Mouse (Mus musculus): Measurements from ENCODE around the gene Syt3. TPM values are rescaled to one million over a fixed set of nuclear protein-coding genes. Genes with fewer than 3 reads are reported as not detected.

The Syt3 gene
- polyA plus RNA-seq, 1 experiment, result not detected

- TF ChIP-seq MYOD1 (IDR thresholded peaks at IDR 0.05; ENCODE audit: control insufficient read depth in 1 of 3, insufficient read length in 2 of 3, low read depth in 2 of 3) (no peak), SRF (IDR thresholded peaks at IDR 0.05; ENCODE audit: control insufficient read depth, insufficient read length, low read depth) (no peak), POLR2A (IDR thresholded peaks at IDR 0.05; ENCODE audit: insufficient read length, low read depth) (no peak), TCF3 (IDR thresholded peaks at IDR 0.05; ENCODE audit: insufficient read length, low read depth) (no peak), REST (IDR thresholded peaks at IDR 0.05; ENCODE audit: insufficient read depth, insufficient read length) (no peak), CEBPB (IDR thresholded peaks at IDR 0.05; ENCODE audit: insufficient read depth, poor library complexity, severe bottlenecking) (no peak), USF1 (IDR thresholded peaks at IDR 0.05; ENCODE audit: low read depth) (no peak), TCF12 (IDR thresholded peaks at IDR 0.05; ENCODE audit: insufficient read depth, poor library complexity, severe bottlenecking) (no peak), MYOG (IDR thresholded peaks at IDR 0.05; ENCODE audit: control insufficient read depth in 1 of 3, insufficient read depth in 1 of 3, insufficient read length in 2 of 3, low read depth in 2 of 3) (no peak), MAX (IDR thresholded peaks at IDR 0.05; ENCODE audit: low read depth) (no peak), POLR2AphosphoS2 (IDR thresholded peaks at IDR 0.05; ENCODE audit: insufficient read length, low read depth) (no peak), E2F4 (IDR thresholded peaks at IDR 0.05; ENCODE audit: insufficient read depth) (no peak)
- no peak overlapping the region for H3ac ChIP-seq (ENCODE audit: control insufficient read depth, insufficient read length)
- H3K4me2 ChIP-seq (ENCODE audit: low read depth), result no peak overlapping the region
- H3K27me3 ChIP-seq (ENCODE audit: control insufficient read depth, insufficient read depth, insufficient read length), result peaks cover 51% of the 10 kb centered on the region
- H3K36me3 ChIP-seq (ENCODE audit: control insufficient read depth, insufficient read depth), result no peaks in the 10 kb centered on the region
- H3K4me3 ChIP-seq, result no peak overlapping the region
- no peaks in the 10 kb centered on the region for H3K79me2 ChIP-seq (ENCODE audit: control insufficient read depth, insufficient read depth)
These were observed 51.9 kb downstream of the Syt3 start for GRCm38 (mm10) chr7:44435796-44436195.

DNA sequence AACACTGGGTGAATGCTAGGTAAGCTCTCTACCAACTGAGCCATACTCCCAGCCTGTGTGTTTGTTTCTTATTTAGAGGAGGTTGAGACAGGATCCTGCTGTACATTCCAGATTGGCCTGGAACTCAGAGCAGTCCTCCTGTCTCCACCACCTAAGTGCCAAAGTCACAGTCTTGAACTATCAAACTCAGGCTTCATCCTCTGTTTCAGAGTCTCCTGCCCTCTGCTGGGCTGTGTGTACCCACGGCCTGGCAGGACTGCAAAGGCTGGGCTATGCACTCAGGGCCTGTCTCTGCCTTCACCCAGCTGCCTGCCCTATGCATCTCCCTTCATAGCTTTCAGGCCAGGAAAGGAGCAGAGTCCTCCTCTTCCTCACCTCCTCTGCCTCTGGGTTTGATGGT is 52.4 kb downstream of the Syt3 start:
- Histone ChIP-seq H3K36me3 (ENCODE audit: control insufficient read depth, insufficient read depth) (no peaks in the 10 kb centered on the region), H3K79me2 (ENCODE audit: control insufficient read depth, insufficient read depth) (no peaks in the 10 kb centered on the region), H3K27me3 (ENCODE audit: control insufficient read depth, insufficient read depth, insufficient read length) (peaks cover 48% of the 10 kb centered on the region), H3K4me3 (no peak overlapping the region), H3K4me2 (ENCODE audit: low read depth) (no peak overlapping the region), H3ac (ENCODE audit: control insufficient read depth, insufficient read length) (no peak overlapping the region)
- TF ChIP-seq CEBPB (IDR thresholded peaks at IDR 0.05; ENCODE audit: insufficient read depth, poor library complexity, severe bottlenecking) (no peak), USF1 (IDR thresholded peaks at IDR 0.05; ENCODE audit: low read depth) (no peak), REST (IDR thresholded peaks at IDR 0.05; ENCODE audit: insufficient read depth, insufficient read length) (no peak), TCF12 (IDR thresholded peaks at IDR 0.05; ENCODE audit: insufficient read depth, poor library complexity, severe bottlenecking) (no peak), MYOD1 (IDR thresholded peaks at IDR 0.05; ENCODE audit: control insufficient read depth in 1 of 3, insufficient read length in 2 of 3, low read depth in 2 of 3) (no peak), MYOG (IDR thresholded peaks at IDR 0.05; ENCODE audit: control insufficient read depth in 1 of 3, insufficient read depth in 1 of 3, insufficient read length in 2 of 3, low read depth in 2 of 3) (no peak), TCF3 (IDR thresholded peaks at IDR 0.05; ENCODE audit: insufficient read length, low read depth) (no peak), POLR2AphosphoS2 (IDR thresholded peaks at IDR 0.05; ENCODE audit: insufficient read length, low read depth) (no peak)

- Histone ChIP-seq H3K4me2 (ENCODE audit: low read depth) (no peak overlapping the region), H3K79me2 (ENCODE audit: control insufficient read depth, insufficient read depth) (no peaks in the 10 kb centered on the region), H3ac (ENCODE audit: control insufficient read depth, insufficient read length) (no peak overlapping the region), H3K36me3 (ENCODE audit: control insufficient read depth, insufficient read depth) (no peaks in the 10 kb centered on the region), H3K4me3 (no peak overlapping the region), H3K27me3 (ENCODE audit: control insufficient read depth, insufficient read depth, insufficient read length) (peaks cover 49% of the 10 kb centered on the region)
- TF ChIP-seq MAX (IDR thresholded peaks at IDR 0.05; ENCODE audit: low read depth), result no peak
- no peak for TF ChIP-seq POLR2A (IDR thresholded peaks at IDR 0.05; ENCODE audit: insufficient read length, low read depth)
- no peak for TF ChIP-seq TCF12 (IDR thresholded peaks at IDR 0.05; ENCODE audit: insufficient read depth, poor library complexity, severe bottlenecking)
These were observed 53.3 kb downstream of the Syt3 start for GRCm38 (mm10) chr7:44437188-44437587.

GRCm38 (mm10) chr7:44437933-44438332 is 54.0 kb downstream of the Syt3 start:
- no peak for TF ChIP-seq REST (IDR thresholded peaks at IDR 0.05; ENCODE audit: insufficient read depth, insufficient read length)
- no peak for TF ChIP-seq E2F4 (IDR thresholded peaks at IDR 0.05; ENCODE audit: insufficient read depth)
- TF ChIP-seq SRF (IDR thresholded peaks at IDR 0.05; ENCODE audit: control insufficient read depth, insufficient read length, low read depth), result no peak
- TF ChIP-seq TCF12 (IDR thresholded peaks at IDR 0.05; ENCODE audit: insufficient read depth, poor library complexity, severe bottlenecking), result no peak
- TF ChIP-seq POLR2A (IDR thresholded peaks at IDR 0.05; ENCODE audit: insufficient read length, low read depth), result no peak
- no peak for TF ChIP-seq MYOD1 (IDR thresholded peaks at IDR 0.05; ENCODE audit: control insufficient read depth in 1 of 3, insufficient read length in 2 of 3, low read depth in 2 of 3)
- no peak for TF ChIP-seq TCF3 (IDR thresholded peaks at IDR 0.05; ENCODE audit: insufficient read length, low read depth)
- no peak for TF ChIP-seq MYOG (IDR thresholded peaks at IDR 0.05; ENCODE audit: control insufficient read depth in 1 of 3, insufficient read depth in 1 of 3, insufficient read length in 2 of 3, low read depth in 2 of 3)
- no peak for TF ChIP-seq USF1 (IDR thresholded peaks at IDR 0.05; ENCODE audit: low read depth)
- TF ChIP-seq MAX (IDR thresholded peaks at IDR 0.05; ENCODE audit: low read depth), result no peak
- no peak for TF ChIP-seq POLR2AphosphoS2 (IDR thresholded peaks at IDR 0.05; ENCODE audit: insufficient read length, low read depth)
- TF ChIP-seq CEBPB (IDR thresholded peaks at IDR 0.05; ENCODE audit: insufficient read depth, poor library complexity, severe bottlenecking), result no peak
- Histone ChIP-seq H3K4me3 (no peak overlapping the region), H3K4me2 (ENCODE audit: low read depth) (no peak overlapping the region), H3ac (ENCODE audit: control insufficient read depth, insufficient read length) (no peak overlapping the region), H3K79me2 (ENCODE audit: control insufficient read depth, insufficient read depth) (no peaks in the 10 kb centered on the region), H3K27me3 (ENCODE audit: control insufficient read depth, insufficient read depth, insufficient read length) (peaks cover 56% of the 10 kb centered on the region), H3K36me3 (ENCODE audit: control insufficient read depth, insufficient read depth) (no peaks in the 10 kb centered on the region)

- TF ChIP-seq CEBPB (IDR thresholded peaks at IDR 0.05; ENCODE audit: insufficient read depth, poor library complexity, severe bottlenecking), result no peak
- TF ChIP-seq MYOG (IDR thresholded peaks at IDR 0.05; ENCODE audit: control insufficient read depth in 1 of 3, insufficient read depth in 1 of 3, insufficient read length in 2 of 3, low read depth in 2 of 3), result no peak
- no peak for TF ChIP-seq TCF12 (IDR thresholded peaks at IDR 0.05; ENCODE audit: insufficient read depth, poor library complexity, severe bottlenecking)
- TF ChIP-seq MYOD1 (IDR thresholded peaks at IDR 0.05; ENCODE audit: control insufficient read depth in 1 of 3, insufficient read length in 2 of 3, low read depth in 2 of 3), result no peak
- TF ChIP-seq POLR2A (IDR thresholded peaks at IDR 0.05; ENCODE audit: insufficient read length, low read depth), result no peak
- TF ChIP-seq REST (IDR thresholded peaks at IDR 0.05; ENCODE audit: insufficient read depth, insufficient read length), result no peak
- no peak for TF ChIP-seq SRF (IDR thresholded peaks at IDR 0.05; ENCODE audit: control insufficient read depth, insufficient read length, low read depth)
- TF ChIP-seq MAX (IDR thresholded peaks at IDR 0.05; ENCODE audit: low read depth), result no peak
- no peak for TF ChIP-seq POLR2AphosphoS2 (IDR thresholded peaks at IDR 0.05; ENCODE audit: insufficient read length, low read depth)
- no peak for TF ChIP-seq E2F4 (IDR thresholded peaks at IDR 0.05; ENCODE audit: insufficient read depth)
- no peak for TF ChIP-seq TCF3 (IDR thresholded peaks at IDR 0.05; ENCODE audit: insufficient read length, low read depth)
- no peak for TF ChIP-seq USF1 (IDR thresholded peaks at IDR 0.05; ENCODE audit: low read depth)
- Histone ChIP-seq H3K36me3 (ENCODE audit: control insufficient read depth, insufficient read depth) (no peaks in the 10 kb centered on the region), H3K79me2 (ENCODE audit: control insufficient read depth, insufficient read depth) (no peaks in the 10 kb centered on the region), H3ac (ENCODE audit: control insufficient read depth, insufficient read length) (no peak overlapping the region), H3K27me3 (ENCODE audit: control insufficient read depth, insufficient read depth, insufficient read length) (peaks cover 72% of the 10 kb centered on the region), H3K4me2 (ENCODE audit: low read depth) (no peak overlapping the region), H3K4me3 (no peak overlapping the region)
These were observed 55.8 kb downstream of the Syt3 start for GRCm38 (mm10) chr7:44439696-44440095.

Data from myocyte (in vitro differentiated cells).